Mouse (Mus musculus) thymus, adult 2 months (tissue): Measurements from ENCODE around the gene Zfp362.

Experiments used
- CTCF ChIP-seq: fragments of 200-500 bp; IDR thresholded peaks from 2 replicates; pipeline ENCODE4 v1.5.1; 2012; ENCODE audit warnings: mild to moderate bottlenecking, control low read depth, low read length, moderate library complexity, borderline replicate concordance; ENCODE audit not compliant: control insufficient read depth, poor library complexity, insufficient read depth; ENCODE audit errors: extremely low read depth
- POLR2A ChIP-seq: fragments of 200-500 bp; IDR thresholded peaks from 2 replicates; pipeline ENCODE4 v1.6.1; 2012; ENCODE audit warnings: mild to moderate bottlenecking, low read length, control low read depth, moderate library complexity; ENCODE audit not compliant: control insufficient read depth, poor library complexity, insufficient read depth; ENCODE audit errors: extremely low read depth

GRCm38 (mm10) chr4:128724059-128724458 is 81.8 kb downstream of the Zfp362 start:
- TF ChIP-seq CTCF (no peak), POLR2A (no peak)
